Mouse (Mus musculus): ENCODE measurements around the gene Defa32.
"Not testable (repeated sequence)": the region's sequence is repeated elsewhere in the genome, so short reads cannot be mapped to it uniquely, and the experiment has no call there.

Gene Defa32

GRCm38 (mm10) chr8:21528732-21529131, at the start of gene Defa32:
Gene Defa32, plus strand, starts transcription at chr8:21529032.
- in situ Hi-C loops (cut with MboI; ENCODE audit: low pct_unique_long_range_greater_than_20kb in 1 of 2, low sequenced_read_pairs in 2 of 2, unreplicated experiment in 1 of 2): not testable (repeated sequence)

DNA sequence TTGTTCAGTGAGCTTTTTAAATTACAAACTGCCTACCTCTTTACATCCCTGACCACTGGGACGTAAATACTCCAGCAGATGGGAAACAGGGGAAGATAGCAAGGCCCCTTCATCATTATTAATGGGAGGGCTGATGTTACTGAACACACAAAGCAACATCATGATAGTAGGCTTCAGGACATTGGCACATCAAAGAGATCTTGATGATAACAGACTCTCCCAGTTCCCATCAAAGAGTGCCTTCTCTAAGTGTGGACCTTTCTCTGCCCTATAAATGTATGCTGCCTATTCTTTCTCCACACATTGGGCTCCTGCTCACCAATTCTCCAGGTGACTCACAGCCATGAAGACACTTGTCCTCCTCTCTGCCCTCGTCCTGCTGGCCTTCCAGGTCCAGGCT, 19.9 kb upstream of the Defa32 start, which contains the start of gene Defa20:
Gene Defa20, plus strand, starts transcription at position 301 of the 400 bp plus-strand sequence.
- in situ Hi-C loops (cut with MboI; ENCODE audit: low pct_unique_long_range_greater_than_20kb in 1 of 2, low sequenced_read_pairs in 2 of 2, unreplicated experiment in 1 of 2): not testable (repeated sequence)

DNA sequence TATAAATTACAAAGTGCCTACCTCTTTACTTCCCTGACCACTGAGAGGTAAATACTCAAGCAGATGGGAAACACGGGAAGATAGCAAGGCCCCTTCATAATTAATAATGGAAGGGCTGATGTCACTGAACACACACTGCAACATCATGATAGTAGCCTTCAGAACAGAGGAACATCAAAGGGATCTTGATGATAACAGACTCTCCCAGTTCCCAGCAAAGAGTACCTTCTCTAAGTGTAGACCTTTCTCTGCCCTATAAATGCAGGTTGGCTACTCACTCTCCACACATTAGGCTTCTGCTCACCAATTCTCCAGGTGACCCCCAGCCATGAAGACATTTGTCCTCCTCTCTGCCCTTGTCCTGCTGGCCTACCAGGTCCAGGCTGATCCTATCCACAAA, 36.3 kb downstream of the Defa32 start, which contains the start of gene Defa37:
Gene Defa37, plus strand, starts transcription at position 301 of the 400 bp plus-strand sequence.
- in situ Hi-C loops (cut with MboI; ENCODE audit: low pct_unique_long_range_greater_than_20kb in 1 of 2, low sequenced_read_pairs in 2 of 2, unreplicated experiment in 1 of 2): not testable (repeated sequence)
